In genomic region chr2:30014326-30014966, GRCm38 (mm10) we compare ENCODE assay signal across 16 mouse cellular contexts. TPM values are rescaled to one million over a fixed set of nuclear protein-coding genes. Genes with fewer than 3 reads are reported as not detected.
A peak's percentile ranks its signal among the peaks of the same experiment; 100 is the strongest.
DNase-seq lines count a peak whose midpoint lies in the region; ATAC-seq lines count a peak whose summit lies in the region.
"Had no signal": no experiment of that assay in that cellular context is flagged by ENCODE, and none has a peak within 500 bp of the region (broad histone marks: within the 10 kb centered on the region; RNA-seq: fewer than 3 reads in every experiment).

No protein-coding gene starts in this region.

- DNase-seq in heart, adult 18-20 months: peak; percentile 55 to 62
- DNase-seq in fibroblast of lung, adult 2 months (ENCODE audit: low read depth): peak; percentile 15
- peak; percentile 47 to 54 for DNase-seq in gastrocnemius, postnatal 36 days
- peak; percentile 71 for DNase-seq in lung, postnatal 10 days
- no peak for DNase-seq in thymus, postnatal 4 days
- no peak for DNase-seq in embryo, embryonic 9.5 days (ENCODE audit: extremely low spot score)
- DNase-seq in kidney, postnatal 4 days: no peak
- DNase-seq: adrenal gland, adult 8-10 months; midbrain, embryonic 14.5 days; thymus, postnatal 25 days had no signal

- no peaks in the 10 kb centered on the region for H3K4me1 ChIP-seq in heart, embryonic 11.5 days (ENCODE audit: control insufficient read depth, insufficient read depth, low read length)
- H3K4me1 ChIP-seq: embryonic facial prominence, embryonic 12.5 days; forebrain, embryonic 13.5 days; intestine, embryonic 15.5 days; neural tube, embryonic 13.5 days had no signal

- no peaks in the 10 kb centered on the region for H3K9me3 ChIP-seq in heart, embryonic 11.5 days (replicated peaks; ENCODE audit: control insufficient read depth, low read length)
- H3K9me3 ChIP-seq: embryonic facial prominence, embryonic 12.5 days; forebrain, embryonic 13.5 days; intestine, embryonic 15.5 days; neural tube, embryonic 13.5 days had no signal

- 83% methylated on average over 11 of the region's 11 CpGs for WGBS in heart, embryonic 11.5 days (ENCODE audit: insufficient replicate concordance)

- no peak for ATAC-seq in heart, embryonic 11.5 days (replicated peaks; ENCODE audit: insufficient number of reproducible peaks, low FRiP score, low TSS enrichment)
- ATAC-seq: forebrain, embryonic 13.5 days; intestine, embryonic 15.5 days had no signal

- H3K36me3 ChIP-seq in heart, embryonic 11.5 days (ENCODE audit: control insufficient read depth, insufficient read depth, low read length): peaks cover 79% of the 10 kb centered on the region

- H3K4me2 ChIP-seq in heart, embryonic 11.5 days: no peak overlapping the region
- H3K4me2 ChIP-seq: embryonic facial prominence, embryonic 12.5 days; forebrain, embryonic 13.5 days; intestine, embryonic 15.5 days; neural tube, embryonic 13.5 days had no signal

- no peak overlapping the region for H3K4me3 ChIP-seq in heart, embryonic 11.5 days (ENCODE audit: low read depth, low read length)
- H3K4me3 ChIP-seq: embryonic facial prominence, embryonic 12.5 days; forebrain, embryonic 13.5 days; intestine, embryonic 15.5 days; neural tube, embryonic 13.5 days had no signal

- no peaks in the 10 kb centered on the region for H3K27me3 ChIP-seq in heart, embryonic 11.5 days (ENCODE audit: control insufficient read depth, insufficient read depth, low read length)
- H3K27me3 ChIP-seq: embryonic facial prominence, embryonic 12.5 days; forebrain, embryonic 13.5 days; intestine, embryonic 15.5 days; neural tube, embryonic 13.5 days had no signal

- intact Hi-C loops in gastrocnemius, postnatal 36 days (cut with DNase I): no loop called here

- H3K27ac ChIP-seq in heart, embryonic 11.5 days (ENCODE audit: low read depth, low read length): no peak overlapping the region
- H3K27ac ChIP-seq: embryonic facial prominence, embryonic 12.5 days; forebrain, embryonic 13.5 days; intestine, embryonic 15.5 days; liver, embryonic 14.5 days; neural tube, embryonic 13.5 days had no signal

- no peak overlapping the region for H3K9ac ChIP-seq in heart, embryonic 11.5 days (ENCODE audit: low read depth, low read length)
- H3K9ac ChIP-seq: embryonic facial prominence, embryonic 12.5 days; forebrain, embryonic 13.5 days; intestine, embryonic 15.5 days; liver, embryonic 14.5 days; neural tube, embryonic 13.5 days had no signal

RNA-seq across cellular contexts. Expression of gene Wdr34, which starts 34.2 kb away (rescaled TPM):
- total RNA-seq in heart, adult 18-20 months (2021): 1 to 10 TPM; 6.3 to 6.8 TPM
- polyA plus RNA-seq in heart, embryonic 11.5 days (2014; fragmentation: Nextera tagmentation; extraction: Ambion mirVana): 17.5 and 17.6 TPM in 2 replicates
- total RNA-seq in gastrocnemius, postnatal 36 days (2021): 1 to 10 TPM; 3.9 to 4.1 TPM

RNA-seq across cellular contexts. Expression of gene Set, which starts 42.7 kb away (rescaled TPM):
- 10 to 100 TPM; 94.9 to 98.5 TPM for total RNA-seq in heart, adult 18-20 months (2021)
- 291 and 322 TPM in 2 replicates for polyA plus RNA-seq in heart, embryonic 11.5 days (2014; fragmentation: Nextera tagmentation; extraction: Ambion mirVana)
- total RNA-seq in gastrocnemius, postnatal 36 days (2021): 10 to 100 TPM; 81.3 to 93.3 TPM

RNA-seq across cellular contexts. Expression of gene Sptan1, which starts 49.1 kb away (rescaled TPM):
- 100 to 1,000 TPM; 157 to 176 TPM for total RNA-seq in heart, adult 18-20 months (2021)
- polyA plus RNA-seq in heart, embryonic 11.5 days (2014; fragmentation: Nextera tagmentation; extraction: Ambion mirVana): 154 and 157 TPM in 2 replicates
- total RNA-seq in gastrocnemius, postnatal 36 days (2021): 10 to 100 TPM; 42.0 to 55.4 TPM

Comparison
In these comparisons a context has a peak if more than half of its experiments do, and no peak if none do; other contexts are left out.
1. DNase-seq: peak in heart, adult 18-20 months (2 of 2), fibroblast of lung, adult 2 months (single experiment), gastrocnemius, postnatal 36 days (2 of 2) and lung, postnatal 10 days (single experiment); none in thymus, postnatal 4 days (single experiment), embryo, embryonic 9.5 days (single experiment) and kidney, postnatal 4 days (0 of 2).